ENCODE assay signal across 13 mouse cellular contexts in genomic region chr17:5768810-5769520, GRCm38 (mm10).
DNase-seq lines count a peak whose midpoint lies in the region; ATAC-seq and TF ChIP-seq lines count a peak whose summit lies in the region.
"Had no signal": no experiment of that assay in that cellular context is flagged by ENCODE, and none has a peak within 500 bp of the region (broad histone marks: within the 10 kb centered on the region; RNA-seq: fewer than 3 reads in every experiment).

No protein-coding gene starts in this region.

- no peak overlapping the region for H3K4me2 ChIP-seq in forebrain, postnatal 0 days (ENCODE audit: low read depth)
- H3K4me2 ChIP-seq in forebrain, embryonic 11.5 days (ENCODE audit: low read depth, low read length, severe bottlenecking), result no peak overlapping the region
- H3K4me2 ChIP-seq in kidney, embryonic 16.5 days (replicated peaks; ENCODE audit: low read depth, low read length), result no peak overlapping the region
- H3K4me2 ChIP-seq in embryonic facial prominence, embryonic 15.5 days (replicated peaks), result no peak overlapping the region
- H3K4me2 ChIP-seq in stomach, postnatal 0 days (replicated peaks; ENCODE audit: low read depth), result no peak overlapping the region; the same call in 1 of the 2 replicates

- H3K9me3 ChIP-seq in forebrain, postnatal 0 days (ENCODE audit: low read length), result no peaks in the 10 kb centered on the region
- no peaks in the 10 kb centered on the region for H3K9me3 ChIP-seq in forebrain, embryonic 11.5 days (ENCODE audit: control insufficient read depth, low read length)
- peaks cover under 1% of the 10 kb centered on the region; the same call in 1 of the 2 replicates for H3K9me3 ChIP-seq in kidney, embryonic 16.5 days (ENCODE audit: low read length)
- H3K9me3 ChIP-seq in embryonic facial prominence, embryonic 15.5 days (replicated peaks), result no peaks in the 10 kb centered on the region
- H3K9me3 ChIP-seq in stomach, postnatal 0 days (ENCODE audit: control insufficient read depth, low read length), result no peaks in the 10 kb centered on the region
- H3K9me3 ChIP-seq: midbrain, embryonic 10.5 days had no signal

- H3K4me3 ChIP-seq in forebrain, postnatal 0 days (ENCODE audit: low read depth, low read length), result no peak overlapping the region
- H3K4me3 ChIP-seq in forebrain, embryonic 11.5 days (ENCODE audit: low read depth, low read length), result no peak overlapping the region
- no peak overlapping the region for H3K4me3 ChIP-seq in kidney, embryonic 16.5 days (ENCODE audit: low read length)
- H3K4me3 ChIP-seq in embryonic facial prominence, embryonic 15.5 days (replicated peaks), result no peak overlapping the region
- no peak overlapping the region for H3K4me3 ChIP-seq in stomach, postnatal 0 days (ENCODE audit: low read depth, low read length)
- H3K4me3 ChIP-seq: heart, adult 2 months; midbrain, embryonic 10.5 days had no signal

- H3K9ac ChIP-seq in forebrain, postnatal 0 days, result no peak overlapping the region
- no peak overlapping the region for H3K9ac ChIP-seq in forebrain, embryonic 11.5 days (ENCODE audit: low read length)
- H3K9ac ChIP-seq in kidney, embryonic 16.5 days (replicated peaks; ENCODE audit: low read length), result no peak overlapping the region
- H3K9ac ChIP-seq in embryonic facial prominence, embryonic 15.5 days, result no peak overlapping the region
- no peak overlapping the region for H3K9ac ChIP-seq in stomach, postnatal 0 days (ENCODE audit: low read length)
- H3K9ac ChIP-seq: liver, postnatal 0 days had no signal

- no peak for TF ChIP-seq CTCF in forebrain, postnatal 0 days (IDR thresholded peaks at IDR 0.05; ENCODE audit: low read depth)
- no peak for TF ChIP-seq CTCF in stomach, postnatal 0 days (IDR thresholded peaks at IDR 0.05; ENCODE audit: low read depth)

- no peak for DNase-seq in forebrain, postnatal 0 days
- DNase-seq in forebrain, embryonic 11.5 days (ENCODE audit: low spot score), result no peak
- no peak for DNase-seq in kidney, adult 18-20 months
- DNase-seq in stomach, postnatal 0 days (ENCODE audit: low spot score), result no peak
- DNase-seq in spleen, postnatal 4 days (ENCODE audit: low spot score in 2 of 2), result no peak
- no peak for DNase-seq in spleen, adult 12 weeks (ENCODE audit: low spot score)
- DNase-seq: cerebellum, adult 11 months; embryo, embryonic 11 days; liver, postnatal 0 days had no signal

- 88% methylated on average over 9 of the region's 9 CpGs for WGBS in forebrain, postnatal 0 days
- 87% methylated on average over 9 of the region's 9 CpGs for WGBS in forebrain, embryonic 11.5 days
- WGBS in kidney, embryonic 16.5 days, result 64% methylated on average over 9 of the region's 9 CpGs
- 82% methylated on average over 9 of the region's 9 CpGs for WGBS in embryonic facial prominence, embryonic 15.5 days
- whole genome bisulfite sequencing in stomach, postnatal 0 days, result 81% methylated on average over 9 of the region's 9 CpGs

- H3K27ac ChIP-seq in forebrain, postnatal 0 days (ENCODE audit: low read depth, low read length), result 0 out of 2 replicates have a peak overlapping the region, but pooled peaks have one; percentile 78
- no peak overlapping the region; the same call in 1 of the 2 replicates for H3K27ac ChIP-seq in forebrain, embryonic 11.5 days (ENCODE audit: low read depth, low read length)
- H3K27ac ChIP-seq in kidney, embryonic 16.5 days (ENCODE audit: low read length), result peak overlapping the region; percentile 90; the same call in 1 of the 2 replicates
- H3K27ac ChIP-seq in embryonic facial prominence, embryonic 15.5 days (replicated peaks), result peak overlapping the region; percentile 83; the same call in 1 of the 2 replicates
- H3K27ac ChIP-seq in stomach, postnatal 0 days (replicated peaks), result peak overlapping the region; percentile 88
- H3K27ac ChIP-seq: heart, adult 2 months had no signal

- no peaks in the 10 kb centered on the region for H3K27me3 ChIP-seq in forebrain, postnatal 0 days (ENCODE audit: insufficient read depth, low read length)
- no peaks in the 10 kb centered on the region for H3K27me3 ChIP-seq in forebrain, embryonic 11.5 days (ENCODE audit: control insufficient read depth, insufficient read depth, low read length)
- H3K27me3 ChIP-seq in kidney, embryonic 16.5 days (ENCODE audit: insufficient read depth, low read length), result no peaks in the 10 kb centered on the region
- H3K27me3 ChIP-seq in embryonic facial prominence, embryonic 15.5 days, result no peaks in the 10 kb centered on the region
- no peaks in the 10 kb centered on the region for H3K27me3 ChIP-seq in stomach, postnatal 0 days (ENCODE audit: control insufficient read depth, insufficient read depth, low read length)

- H3K36me3 ChIP-seq in forebrain, postnatal 0 days (ENCODE audit: insufficient read depth), result no peaks in the 10 kb centered on the region
- no peaks in the 10 kb centered on the region for H3K36me3 ChIP-seq in forebrain, embryonic 11.5 days (ENCODE audit: control insufficient read depth, insufficient read depth, low read length)
- no peaks in the 10 kb centered on the region for H3K36me3 ChIP-seq in kidney, embryonic 16.5 days (ENCODE audit: insufficient read depth, low read length)
- H3K36me3 ChIP-seq in embryonic facial prominence, embryonic 15.5 days, result no peaks in the 10 kb centered on the region
- no peaks in the 10 kb centered on the region for H3K36me3 ChIP-seq in stomach, postnatal 0 days (ENCODE audit: control insufficient read depth, insufficient read depth, low read length)
- H3K36me3 ChIP-seq: midbrain, embryonic 10.5 days had no signal

- peaks cover 11% of the 10 kb centered on the region; the same call in 1 of the 2 replicates for H3K4me1 ChIP-seq in forebrain, postnatal 0 days (ENCODE audit: insufficient read depth)
- peaks cover 6% of the 10 kb centered on the region; the same call in 1 of the 2 replicates for H3K4me1 ChIP-seq in forebrain, embryonic 11.5 days (replicated peaks; ENCODE audit: control insufficient read depth, insufficient read depth, low read length)
- H3K4me1 ChIP-seq in kidney, embryonic 16.5 days (ENCODE audit: insufficient read depth, low read length), result peaks cover 24% of the 10 kb centered on the region
- peaks cover 18% of the 10 kb centered on the region for H3K4me1 ChIP-seq in embryonic facial prominence, embryonic 15.5 days
- H3K4me1 ChIP-seq in stomach, postnatal 0 days (replicated peaks; ENCODE audit: control insufficient read depth, insufficient read depth), result 0 out of 2 replicates have a peak, but pooled peaks cover 2% of the 10 kb centered on the region

- no peak for TF ChIP-seq EP300 in stomach, postnatal 0 days (optimal IDR thresholded peaks at IDR 0.05)

- no peak for ATAC-seq in forebrain, postnatal 0 days
- ATAC-seq in forebrain, embryonic 11.5 days (replicated peaks; ENCODE audit: low FRiP score), result no peak
- no peak for ATAC-seq in kidney, embryonic 16.5 days (ENCODE audit: low FRiP score, low TSS enrichment)
- no peak for ATAC-seq in embryonic facial prominence, embryonic 15.5 days (ENCODE audit: insufficient number of reproducible peaks, low FRiP score, low TSS enrichment, low read depth)
- ATAC-seq in stomach, postnatal 0 days (ENCODE audit: low FRiP score, low TSS enrichment), result no peak
- ATAC-seq: liver, postnatal 0 days had no signal
